ENCODE assay signal across 13 mouse cellular contexts in genomic region chr9:40519294-40519693, GRCm38 (mm10).
"Had no signal": no experiment of that assay in that cellular context is flagged by ENCODE, and none has a peak within 500 bp of the region (broad histone marks: within the 10 kb centered on the region; RNA-seq: fewer than 3 reads in every experiment).

No protein-coding gene starts in this region.

- ATAC-seq: liver, postnatal 0 days; lung, postnatal 0 days; midbrain, embryonic 16.5 days had no signal

- DNase-seq: kidney, adult 8-10 months; kidney, postnatal 10 days; kidney, postnatal 36 days; left cerebral cortex, postnatal 4 days; liver, postnatal 0 days; lung, embryonic 14.5 days; retina, postnatal 1 day; right cerebral cortex, postnatal 25 days; spleen, adult 18-20 months; thymus, adult 18-20 months; thymus, postnatal 36 days had no signal
